Mouse (Mus musculus) liver, postnatal 0 days (tissue): ENCODE measurements around the gene Tmem150b. TPM values are rescaled to one million over a fixed set of nuclear protein-coding genes. Genes with fewer than 3 reads are reported as not detected.

Experiments
- ATAC-seq: fragments of 200-750 bp; cut with Nextera tagmentation; 2 replicates; pipeline ENCODE4 v1.8.0; 2017; ENCODE audit warnings: mild to moderate bottlenecking, moderate library complexity
- DNase-seq: peaks from one replicate; pipeline ENCODE4 v3.0.0-alpha.2; 2016
- H3K27ac ChIP-seq: fragments of 300-500 bp; sonication (generic); 2 replicates; pipeline ENCODE4 v1.5.1; 2014; ENCODE audit warnings: antibody characterized with exemption, moderate library complexity, mild to moderate bottlenecking, low read depth
- H3K27me3 ChIP-seq: fragments of 300-500 bp; sonication (generic); 2 replicates; pipeline ENCODE4 v1.6.1; 2014; ENCODE audit warnings: low read length, control low read depth, mixed read lengths; ENCODE audit not compliant: insufficient read depth
- H3K36me3 ChIP-seq: fragments of 300-500 bp; sonication (generic); replicated peaks from 2 replicates; pipeline ENCODE4 v1.6.1; 2014; ENCODE audit warnings: mild to moderate bottlenecking, control low read depth, low read length, moderate library complexity, mixed read lengths; ENCODE audit not compliant: insufficient read depth
- H3K4me1 ChIP-seq: fragments of 300-500 bp; sonication (generic); 2 replicates; pipeline ENCODE4 v1.6.1; 2014; ENCODE audit warnings: antibody characterized with exemption, mild to moderate bottlenecking, control low read depth; ENCODE audit not compliant: insufficient read depth
- H3K4me2 ChIP-seq: fragments of 300-500 bp; sonication (generic); 2 replicates; pipeline ENCODE4 v1.6.1; 2014; ENCODE audit warnings: low read depth, mild to moderate bottlenecking, low read length, moderate library complexity, mixed read lengths
- H3K4me3 ChIP-seq: fragments of 300-500 bp; sonication (generic); 2 replicates; pipeline ENCODE4 v1.5.1; 2014; ENCODE audit warnings: low read depth, low read length
- H3K9ac ChIP-seq: fragments of 300-500 bp; sonication (generic); replicated peaks from 2 replicates; pipeline ENCODE4 v1.6.1; 2014; ENCODE audit warnings: mild to moderate bottlenecking, moderate library complexity
- H3K9me3 ChIP-seq: fragments of 300-500 bp; sonication (generic); 2 replicates; pipeline ENCODE4 v1.6.1; 2016; ENCODE audit warnings: mild to moderate bottlenecking, control low read depth, low read length, mixed read lengths
- CTCF ChIP-seq: sonication (generic); IDR thresholded peaks from 2 replicates; pipeline ENCODE4 v1.5.1; 2016; ENCODE audit warnings: antibody characterized with exemption, low read depth
- EP300 ChIP-seq: IDR thresholded peaks from 2 replicates; pipeline ENCODE4 v1.6.1; 2016; ENCODE audit warnings: antibody characterized with exemption, low read depth, mild to moderate bottlenecking
- WGBS: fragments of 180-500 bp; shearing (Covaris S2); extraction: QIAGEN DNeasy Blood & Tissue Kit; methylation state at CpG from one replicate; pipeline ENCODE4 v1.1.7; 2014; ENCODE audit not compliant: insufficient replicate concordance; 5-methylcytosine and 5-hydroxymethylcytosine counted together
- polyA plus RNA-seq: library from polyadenylated mRNA; unstranded; fragments of >200 nt; fragmentation: Nextera tagmentation; extraction: Ambion mirVana; gene quantifications from 2 replicates; pipeline ENCODE4 v1.2.1, GENCODE M21; 2015

Tmem150b gene
- polyA plus RNA-seq, 1 experiment from 2014 or later, result 0.29 TPM

DNA sequence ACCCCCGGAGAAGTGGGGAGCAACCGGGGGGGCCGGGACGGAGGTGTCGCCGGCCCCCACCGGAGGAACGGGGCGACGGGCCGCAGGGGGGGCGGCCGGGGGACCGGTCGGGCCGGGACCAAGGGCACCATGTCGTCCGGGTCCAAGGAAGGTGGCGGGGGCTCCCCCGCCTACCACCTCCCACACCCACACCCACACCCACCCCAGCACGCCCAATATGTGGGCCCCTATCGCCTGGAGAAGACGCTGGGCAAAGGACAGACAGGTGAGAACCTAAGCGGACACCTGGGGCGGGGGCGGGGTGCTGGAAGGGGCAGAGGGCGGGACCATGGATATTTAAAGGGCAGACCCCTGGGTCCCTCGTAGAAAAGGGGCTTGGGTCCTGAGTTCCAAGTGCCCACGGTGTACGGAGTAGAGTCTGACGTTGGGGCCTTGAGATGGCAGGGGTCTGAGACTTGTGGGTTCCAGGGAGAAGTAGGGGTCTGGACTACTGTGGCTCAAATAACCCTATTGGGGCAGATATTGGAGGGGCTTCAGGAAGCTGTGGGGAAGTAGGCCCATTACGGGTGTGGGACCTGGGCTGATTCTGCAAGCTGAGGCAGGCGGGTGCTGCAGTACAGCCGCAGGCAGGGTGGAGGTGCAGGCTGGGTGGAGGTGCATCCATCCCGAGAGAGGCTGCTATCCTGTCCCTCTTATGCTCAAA, 33.9 kb downstream of the Tmem150b start:
- H3K9ac ChIP-seq, result peak overlapping the region; percentile 71
- peaks cover 13% of the 10 kb centered on the region for H3K27me3 ChIP-seq
- no peak for ATAC-seq
- DNase-seq, result no peak
- H3K4me3 ChIP-seq, result peak overlapping the region; percentile 40
- H3K9me3 ChIP-seq, result no peaks in the 10 kb centered on the region
- no peaks in the 10 kb centered on the region for H3K36me3 ChIP-seq
- H3K27ac ChIP-seq, result no peak overlapping the region
- peak overlapping the region; percentile 71 for H3K4me2 ChIP-seq
- H3K4me1 ChIP-seq, result peaks cover 5% of the 10 kb centered on the region
- TF ChIP-seq CTCF (no peak), EP300 (no peak)
- 23% methylated on average over 26 of the region's 35 CpGs for WGBS

DNA sequence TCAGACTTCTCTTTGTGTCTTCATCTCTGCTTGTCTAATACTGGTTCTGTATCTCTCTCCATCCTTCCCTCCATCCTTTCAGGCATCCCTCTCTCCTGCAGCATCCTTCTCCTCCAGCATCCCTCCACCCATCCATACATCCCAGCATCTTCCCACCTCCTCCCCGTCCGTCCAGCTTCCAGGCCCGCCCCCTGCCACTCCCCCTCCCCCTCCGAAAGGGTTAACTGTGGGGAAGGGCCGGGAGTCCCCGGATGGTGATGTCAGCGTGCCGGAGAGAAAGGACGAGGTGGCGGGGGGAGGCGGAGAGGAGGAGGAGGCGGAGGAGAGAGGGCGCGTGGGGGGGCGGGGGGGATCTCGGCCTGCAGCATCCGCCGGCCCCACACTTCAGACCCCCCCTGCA, 34.7 kb downstream of the Tmem150b start, which contains the start of gene Brsk1:
Brsk1 (plus strand) TSS at position 218 of the 400 bp plus-strand sequence.
- Histone ChIP-seq H3K36me3 (no peaks in the 10 kb centered on the region), H3K27ac (no peak within 1 kb of the TSS), H3K4me3 (peak within 1 kb of the TSS; percentile 40), H3K4me1 (peaks cover 5% of the 10 kb centered on the region), H3K9ac (peak within 1 kb of the TSS; percentile 71), H3K4me2 (peak within 1 kb of the TSS; percentile 71), H3K9me3 (no peaks in the 10 kb centered on the region), H3K27me3 (peaks cover 13% of the 10 kb centered on the region)
- TF ChIP-seq CTCF, result no peak
- no peak for TF ChIP-seq EP300
- peak; percentile 45 for DNase-seq
- peak; percentile 38; the same call in 1 of the 2 replicates for ATAC-seq
- WGBS, result 2% methylated on average over 7 of the region's 18 CpGs

DNA sequence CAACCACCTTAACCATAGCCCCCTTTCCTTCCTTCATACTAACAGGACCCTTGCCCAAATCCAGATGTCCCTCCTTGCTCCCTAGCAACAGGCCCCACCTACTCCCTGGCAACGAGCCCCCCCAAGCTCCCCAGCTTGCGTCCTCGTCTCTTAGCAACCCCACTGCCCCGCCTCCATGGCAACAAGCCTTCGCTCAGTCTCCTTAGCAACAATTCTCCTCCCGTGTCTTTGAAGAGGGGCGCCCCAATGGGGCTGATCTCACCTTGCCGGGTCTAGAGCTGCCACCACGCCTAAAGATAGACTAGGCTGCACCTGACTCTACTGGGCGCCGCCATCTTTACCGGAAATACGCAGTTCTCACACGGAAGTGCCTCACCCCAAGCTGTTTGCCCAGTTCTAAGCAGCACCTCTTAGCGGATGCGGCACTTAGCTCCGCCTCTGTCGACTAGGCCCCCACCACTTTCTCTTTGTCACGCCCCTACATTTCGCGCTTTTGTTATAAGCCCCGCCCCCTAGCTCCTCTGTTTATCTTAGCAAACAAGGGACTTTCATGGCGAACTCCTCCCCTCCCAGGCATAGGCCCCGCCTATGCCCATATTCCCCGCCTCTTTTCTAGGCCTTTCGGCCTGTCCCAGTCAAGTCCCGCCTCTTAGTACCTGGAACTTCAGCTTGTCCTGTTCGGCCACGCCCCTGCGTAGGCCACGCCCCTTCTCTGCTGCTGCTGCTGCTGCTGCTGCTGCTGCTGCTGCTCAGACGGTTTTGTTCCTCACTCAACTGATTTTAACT, 40.2 kb downstream of the Tmem150b start, which contains the start of gene Hspbp1:
Hspbp1 (minus strand) TSS at position 437 of the 786 bp plus-strand sequence.
- H3K4me1 ChIP-seq, result peaks cover 9% of the 10 kb centered on the region

DNA sequence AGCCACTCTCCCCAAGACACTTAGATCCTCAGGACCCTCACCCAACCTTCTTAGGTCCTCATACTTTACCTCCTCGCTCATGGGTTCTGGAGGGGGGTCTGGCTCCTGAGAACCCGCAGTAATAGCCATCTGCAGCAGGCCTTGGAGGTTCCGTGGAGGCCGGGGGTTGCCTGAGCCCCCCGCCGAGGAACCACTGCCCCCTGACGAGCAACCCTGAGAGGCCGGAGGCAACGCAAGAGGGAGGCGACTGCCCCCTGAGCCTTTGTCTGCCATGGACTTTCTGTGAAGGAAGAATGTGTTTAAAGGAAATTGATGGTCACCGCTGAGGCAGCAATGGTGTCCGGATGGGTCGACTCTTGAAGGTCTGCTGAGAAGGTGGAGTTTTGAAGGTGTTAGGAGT, 40.8 kb downstream of the Tmem150b start:
- Histone ChIP-seq H3K27ac (no peak overlapping the region), H3K9me3 (no peaks in the 10 kb centered on the region), H3K36me3 (0 out of 2 replicates have a peak, but pooled peaks cover 2% of the 10 kb centered on the region), H3K4me3 (peak overlapping the region; percentile 71), H3K27me3 (no peaks in the 10 kb centered on the region), H3K4me1 (peaks cover 9% of the 10 kb centered on the region), H3K4me2 (peak overlapping the region; percentile 77), H3K9ac (peak overlapping the region; percentile 54)
- ATAC-seq (no peak), DNase-seq (no peak)
- WGBS, result 5% methylated on average over 13 of the region's 13 CpGs
- TF ChIP-seq EP300 (no peak), CTCF (no peak)

More for the DNA sequence above, 40.2 kb downstream of the Tmem150b start, which contains the start of gene Hspbp1:
- peak within 1 kb of the TSS; percentile 54 for H3K9ac ChIP-seq
- peak within 1 kb of the TSS; percentile 77 for H3K4me2 ChIP-seq
- TF ChIP-seq EP300 (peak; percentile 70; the same call in 1 of the 2 replicates), CTCF (0 out of 2 replicates have a peak, but pooled peaks have one; percentile 6)
- ATAC-seq (peak; percentile 97), DNase-seq (peak; percentile 97)
- 0 out of 2 replicates have a peak, but pooled peaks cover 2% of the 10 kb centered on the region for H3K36me3 ChIP-seq
- 0 out of 2 replicates have a peak, but pooled peaks cover under 1% of the 10 kb centered on the region for H3K27me3 ChIP-seq
- H3K9me3 ChIP-seq, result no peaks in the 10 kb centered on the region
- peak within 1 kb of the TSS; percentile 62; the same call in 1 of the 2 replicates for H3K27ac ChIP-seq
- WGBS, result under 1% methylated on average over 32 of the region's 32 CpGs
- H3K4me3 ChIP-seq, result peak within 1 kb of the TSS; percentile 71

DNA sequence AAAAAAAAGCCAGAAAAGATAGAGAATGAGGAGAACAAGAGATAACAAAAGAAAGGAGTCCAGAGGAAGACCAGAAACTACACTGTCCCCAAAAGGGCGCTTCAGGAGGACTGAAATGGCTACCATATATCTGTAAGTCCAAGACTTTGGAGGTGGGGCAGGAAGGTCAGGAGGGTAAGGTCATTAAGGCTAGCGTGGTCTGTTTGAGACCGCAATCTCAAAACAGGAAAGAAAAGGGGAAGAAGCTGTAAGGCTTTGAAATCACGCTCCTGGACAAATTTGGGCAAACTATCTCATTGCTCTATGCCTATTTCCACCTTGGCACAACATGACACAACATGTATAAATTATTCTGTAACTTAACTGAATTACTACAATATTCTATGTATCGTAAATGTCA, 41.7 kb downstream of the Tmem150b start:
- 59% methylated on average over 5 of the region's 5 CpGs for WGBS
- Histone ChIP-seq H3K4me1 (peaks cover 9% of the 10 kb centered on the region), H3K4me2 (no peak overlapping the region)

DNA sequence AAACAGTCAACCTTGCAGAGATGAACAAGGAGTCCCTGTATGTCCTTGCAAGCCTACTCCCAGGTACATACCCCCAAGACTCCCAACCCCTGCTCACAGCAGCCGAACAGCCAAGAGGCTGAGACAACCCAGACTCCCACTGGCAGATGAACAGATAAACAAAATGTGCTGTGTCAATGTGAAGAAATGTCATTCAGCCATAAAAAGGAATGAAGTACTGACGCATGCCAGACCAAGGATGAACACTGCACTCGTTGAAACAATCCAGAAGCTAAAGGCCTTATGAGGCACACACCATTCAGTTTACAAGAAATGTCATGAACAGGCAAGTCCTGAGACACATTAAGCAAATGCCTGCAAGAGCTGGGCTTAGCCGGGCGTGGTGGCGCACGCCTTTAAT, 49.8 kb downstream of the Tmem150b start:
- 82% methylated on average over 7 of the region's 7 CpGs for WGBS
- peaks cover 23% of the 10 kb centered on the region for H3K36me3 ChIP-seq

More for the DNA sequence above, 41.7 kb downstream of the Tmem150b start:
- H3K36me3 ChIP-seq, result 0 out of 2 replicates have a peak, but pooled peaks cover 2% of the 10 kb centered on the region
- H3K4me3 ChIP-seq, result no peak overlapping the region
- DNase-seq (no peak), ATAC-seq (no peak)
- no peaks in the 10 kb centered on the region for H3K9me3 ChIP-seq
- no peak overlapping the region for H3K27ac ChIP-seq
- TF ChIP-seq EP300 (no peak), CTCF (no peak)
- no peaks in the 10 kb centered on the region for H3K27me3 ChIP-seq
- H3K9ac ChIP-seq, result no peak overlapping the region

More for the DNA sequence above, 49.8 kb downstream of the Tmem150b start:
- Histone ChIP-seq H3K4me3 (no peak overlapping the region), H3K27me3 (no peaks in the 10 kb centered on the region), H3K9me3 (no peaks in the 10 kb centered on the region), H3K9ac (no peak overlapping the region), H3K27ac (no peak overlapping the region), H3K4me1 (peaks cover 17% of the 10 kb centered on the region), H3K4me2 (no peak overlapping the region)
- ATAC-seq (no peak), DNase-seq (no peak)
- no peak for TF ChIP-seq EP300
